Mouse (Mus musculus): ENCODE measurements around the gene Gm38119. TPM values are rescaled to one million over a fixed set of nuclear protein-coding genes. Genes with fewer than 3 reads are reported as not detected.
"Not testable (repeated sequence)": the region's sequence is repeated elsewhere in the genome, so short reads cannot be mapped to it uniquely, and the experiment has no call there.

Gene Gm38119
- polyA plus RNA-seq, 1 experiment from 2014 or later = not detected

DNA sequence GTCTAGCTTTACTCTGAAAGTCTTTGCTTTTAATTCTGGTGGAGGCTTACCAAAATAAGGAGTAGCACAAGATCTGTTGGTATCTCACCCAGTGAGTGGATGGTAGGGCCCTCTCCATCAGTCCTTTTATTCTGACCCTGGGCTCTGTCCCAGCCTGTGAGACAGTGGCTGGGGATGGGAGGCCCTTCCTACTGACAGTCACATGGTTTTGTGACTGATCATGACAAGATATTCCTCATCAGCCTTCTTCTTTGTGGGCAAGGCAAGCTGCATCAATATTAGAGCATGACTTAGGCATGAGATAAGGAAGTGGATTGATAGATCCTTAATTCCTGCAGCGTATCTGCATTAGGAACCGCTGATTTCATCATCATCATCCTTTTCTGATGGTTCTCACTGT is 29.9 kb downstream of the Gm38119 start, which contains the start of gene Lce1e:
TSS of gene Lce1e (minus strand) at position 101 of the 400 bp plus-strand sequence.
- no peaks in the 10 kb centered on the region for H3K36me3 ChIP-seq (ENCODE audit: control insufficient read depth, insufficient read depth, low read length)
- H3K4me1 ChIP-seq (replicated peaks; ENCODE audit: control insufficient read depth, insufficient read depth, low read length) = no peaks in the 10 kb centered on the region
- no peak within 1 kb of the TSS for H3K27ac ChIP-seq (ENCODE audit: low read depth, low read length)
- WGBS = 93% methylated on average over 2 of the region's 2 CpGs
- no peaks in the 10 kb centered on the region for H3K9me3 ChIP-seq (ENCODE audit: control insufficient read depth, low read length)
- ATAC-seq (replicated peaks; ENCODE audit: low FRiP score) (no peak), DNase-seq (ENCODE audit: low spot score) (no peak)
- H3K27me3 ChIP-seq (ENCODE audit: control insufficient read depth, insufficient read depth, low read length) = no peaks in the 10 kb centered on the region
- no peak within 1 kb of the TSS for H3K9ac ChIP-seq (ENCODE audit: low read length)
- H3K4me3 ChIP-seq (ENCODE audit: low read depth, low read length) = no peak within 1 kb of the TSS
- no peak within 1 kb of the TSS for H3K4me2 ChIP-seq (ENCODE audit: low read depth, low read length, severe bottlenecking)

DNA sequence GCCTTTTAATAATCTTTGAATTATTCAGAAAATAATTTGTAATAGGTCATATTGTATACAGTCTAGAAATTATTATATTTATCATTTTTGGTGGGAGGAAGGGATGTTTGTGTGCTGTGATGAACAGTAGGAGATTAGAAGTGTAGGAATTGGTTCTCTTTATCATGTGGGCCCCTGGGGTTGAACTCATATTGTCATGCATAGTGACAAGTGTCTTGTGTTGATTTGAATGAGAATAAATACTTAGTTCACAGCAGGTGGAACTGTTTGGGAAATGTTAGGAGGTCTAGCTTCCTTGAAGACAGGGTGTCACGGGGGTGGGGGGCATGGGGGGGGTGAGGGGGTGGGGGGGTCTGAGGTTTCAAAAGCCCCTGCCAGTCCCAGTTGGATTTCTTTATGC is 44.3 kb downstream of the Gm38119 start:
- H3K27ac ChIP-seq (ENCODE audit: low read depth, low read length) = no peak overlapping the region
- no peaks in the 10 kb centered on the region for H3K27me3 ChIP-seq (ENCODE audit: control insufficient read depth, insufficient read depth, low read length)
- no peaks in the 10 kb centered on the region for H3K9me3 ChIP-seq (ENCODE audit: control insufficient read depth, low read length)
- no peak overlapping the region for H3K9ac ChIP-seq (ENCODE audit: low read length)
- H3K4me1 ChIP-seq (replicated peaks; ENCODE audit: control insufficient read depth, insufficient read depth, low read length) = no peaks in the 10 kb centered on the region
- H3K4me2 ChIP-seq (ENCODE audit: low read depth, low read length, severe bottlenecking) = no peak overlapping the region
- H3K36me3 ChIP-seq (ENCODE audit: control insufficient read depth, insufficient read depth, low read length) = no peaks in the 10 kb centered on the region
- WGBS = 0% methylated on average over 1 of the region's 1 CpGs
- DNase-seq (ENCODE audit: low spot score) = no peak
- no peak for ATAC-seq (replicated peaks; ENCODE audit: low FRiP score)
- H3K4me3 ChIP-seq (ENCODE audit: low read depth, low read length) = no peak overlapping the region

DNA sequence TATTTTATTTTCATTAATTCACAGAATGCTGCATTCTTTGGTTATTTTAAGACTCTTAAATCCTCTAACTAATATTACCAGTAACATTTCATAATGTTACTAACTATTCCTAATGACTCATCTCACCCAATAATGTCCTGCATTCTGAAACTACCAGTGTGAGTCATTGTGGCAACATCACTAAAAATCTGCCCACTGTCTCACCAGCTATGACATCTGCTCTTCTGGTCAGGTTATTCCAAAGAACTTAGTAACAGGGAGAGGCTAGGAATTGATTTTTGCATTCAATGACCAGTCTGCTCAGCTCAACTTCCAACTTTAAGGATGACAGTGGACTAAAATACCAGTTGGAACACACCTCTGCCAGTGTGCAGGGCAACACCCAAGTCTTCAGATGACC is 47.2 kb downstream of the Gm38119 start:
- ATAC-seq (replicated peaks; ENCODE audit: low FRiP score) (no peak), DNase-seq (ENCODE audit: low spot score) (no peak)
- Histone ChIP-seq H3K27ac (ENCODE audit: low read depth, low read length) (no peak overlapping the region), H3K36me3 (ENCODE audit: control insufficient read depth, insufficient read depth, low read length) (no peaks in the 10 kb centered on the region), H3K9ac (ENCODE audit: low read length) (no peak overlapping the region), H3K9me3 (ENCODE audit: control insufficient read depth, low read length) (no peaks in the 10 kb centered on the region), H3K4me1 (replicated peaks; ENCODE audit: control insufficient read depth, insufficient read depth, low read length) (no peaks in the 10 kb centered on the region), H3K27me3 (ENCODE audit: control insufficient read depth, insufficient read depth, low read length) (no peaks in the 10 kb centered on the region), H3K4me3 (ENCODE audit: low read depth, low read length) (no peak overlapping the region), H3K4me2 (ENCODE audit: low read depth, low read length, severe bottlenecking) (no peak overlapping the region)

DNA sequence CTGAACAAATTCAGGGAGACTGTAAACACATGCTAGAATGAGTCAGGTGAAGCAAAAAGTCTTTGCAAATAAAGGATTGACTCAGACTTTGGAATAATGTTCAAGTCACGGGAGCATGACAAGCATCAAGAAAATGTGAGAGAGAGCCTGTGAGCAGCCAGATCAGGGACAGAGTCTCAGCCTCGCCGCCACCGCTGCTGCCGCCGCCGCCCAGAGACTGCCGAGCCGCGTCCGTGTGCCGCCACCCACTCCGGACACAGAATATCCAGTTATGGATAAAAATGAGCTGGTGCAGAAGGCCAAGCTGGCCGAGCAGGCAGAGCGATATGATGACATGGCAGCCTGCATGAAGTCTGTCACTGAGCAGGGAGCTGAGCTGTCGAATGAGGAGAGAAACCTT is 49.7 kb downstream of the Gm38119 start:
- H3K9ac ChIP-seq (ENCODE audit: low read length); DNase-seq (ENCODE audit: low spot score); H3K4me1 ChIP-seq (replicated peaks; ENCODE audit: control insufficient read depth, insufficient read depth, low read length); H3K9me3 ChIP-seq (ENCODE audit: control insufficient read depth, low read length); H3K27ac ChIP-seq (ENCODE audit: low read depth, low read length); H3K4me3 ChIP-seq (ENCODE audit: low read depth, low read length); ATAC-seq (replicated peaks; ENCODE audit: low FRiP score); H3K4me2 ChIP-seq (ENCODE audit: low read depth, low read length, severe bottlenecking); H3K27me3 ChIP-seq (ENCODE audit: control insufficient read depth, insufficient read depth, low read length); H3K36me3 ChIP-seq (ENCODE audit: control insufficient read depth, insufficient read depth, low read length): not testable (repeated sequence)
- WGBS = 82% methylated on average over 16 of the region's 16 CpGs

Other genes starting within 250 kb of the Gm38119 start
- gene Sprr4, start 238.6 kb downstream of the Gm38119 start, polyA plus RNA-seq (2014; fragmentation: Nextera tagmentation; extraction: Ambion mirVana) = not detected in 2 replicates
- not detected in 2 replicates for gene 2310046K23Rik, start 204.6 kb downstream of the Gm38119 start, polyA plus RNA-seq (2014; fragmentation: Nextera tagmentation; extraction: Ambion mirVana)
- not detected in 2 replicates for gene Ivl, start 165.4 kb downstream of the Gm38119 start, polyA plus RNA-seq (2014; fragmentation: Nextera tagmentation; extraction: Ambion mirVana)
- not detected in 2 replicates for gene Smcp, start 150.1 kb downstream of the Gm38119 start, polyA plus RNA-seq (2014; fragmentation: Nextera tagmentation; extraction: Ambion mirVana)
- gene 2210017I01Rik, start 131.6 kb downstream of the Gm38119 start, polyA plus RNA-seq (2014; fragmentation: Nextera tagmentation; extraction: Ambion mirVana) = not detected in 2 replicates
- not detected in 2 replicates for gene Lce6a, start 117.4 kb downstream of the Gm38119 start, polyA plus RNA-seq (2014; fragmentation: Nextera tagmentation; extraction: Ambion mirVana)
- not detected in 2 replicates for gene Lce1a1, start 90.8 kb downstream of the Gm38119 start, polyA plus RNA-seq (2014; fragmentation: Nextera tagmentation; extraction: Ambion mirVana)
- not detected in 2 replicates for gene Lce1b, start 82.2 kb downstream of the Gm38119 start, polyA plus RNA-seq (2014; fragmentation: Nextera tagmentation; extraction: Ambion mirVana)
- not detected in 2 replicates for gene Lce1a2, start 68.8 kb downstream of the Gm38119 start, polyA plus RNA-seq (2014; fragmentation: Nextera tagmentation; extraction: Ambion mirVana)
- gene Lce1c, start 59.8 kb downstream of the Gm38119 start, polyA plus RNA-seq (2014; fragmentation: Nextera tagmentation; extraction: Ambion mirVana) = not detected in 2 replicates
- not detected in 2 replicates for gene Lce1d, start 51.9 kb downstream of the Gm38119 start, polyA plus RNA-seq (2014; fragmentation: Nextera tagmentation; extraction: Ambion mirVana)
- not detected in 2 replicates for gene Lce1e, start 30.0 kb downstream of the Gm38119 start, polyA plus RNA-seq (2014; fragmentation: Nextera tagmentation; extraction: Ambion mirVana)
- not detected in 2 replicates for gene Lce1f, start 18.7 kb downstream of the Gm38119 start, polyA plus RNA-seq (2014; fragmentation: Nextera tagmentation; extraction: Ambion mirVana)
- gene Lce1g, start 13.2 kb upstream of the Gm38119 start, polyA plus RNA-seq (2014; fragmentation: Nextera tagmentation; extraction: Ambion mirVana) = not detected in 2 replicates
- gene Lce1h, start 26.0 kb upstream of the Gm38119 start, polyA plus RNA-seq (2014; fragmentation: Nextera tagmentation; extraction: Ambion mirVana) = not detected in 2 replicates
- not detected in 2 replicates for gene Lce1i, start 39.8 kb upstream of the Gm38119 start, polyA plus RNA-seq (2014; fragmentation: Nextera tagmentation; extraction: Ambion mirVana)
- not detected in 2 replicates for gene Lce1j, start 51.4 kb upstream of the Gm38119 start, polyA plus RNA-seq (2014; fragmentation: Nextera tagmentation; extraction: Ambion mirVana)
- gene Lce1k, start 68.8 kb upstream of the Gm38119 start, polyA plus RNA-seq (2014; fragmentation: Nextera tagmentation; extraction: Ambion mirVana) = not detected in 2 replicates
- not detected in 2 replicates for gene Kprp, start 88.2 kb upstream of the Gm38119 start, polyA plus RNA-seq (2014; fragmentation: Nextera tagmentation; extraction: Ambion mirVana)
- gene Lce1l, start 112.2 kb upstream of the Gm38119 start, polyA plus RNA-seq (2014; fragmentation: Nextera tagmentation; extraction: Ambion mirVana) = not detected in 2 replicates
- gene 2310050C09Rik, start 131.1 kb upstream of the Gm38119 start, polyA plus RNA-seq (2014; fragmentation: Nextera tagmentation; extraction: Ambion mirVana) = not detected in 2 replicates
- gene Lce3a, start 187.1 kb upstream of the Gm38119 start, polyA plus RNA-seq (2014; fragmentation: Nextera tagmentation; extraction: Ambion mirVana) = not detected in 2 replicates
- gene Lce3b, start 193.9 kb upstream of the Gm38119 start, polyA plus RNA-seq (2014; fragmentation: Nextera tagmentation; extraction: Ambion mirVana) = not detected in 2 replicates
- not detected in 2 replicates for gene Lce3c, start 205.4 kb upstream of the Gm38119 start, polyA plus RNA-seq (2014; fragmentation: Nextera tagmentation; extraction: Ambion mirVana)
- not detected in 2 replicates for gene Lce3d, start 218.3 kb upstream of the Gm38119 start, polyA plus RNA-seq (2014; fragmentation: Nextera tagmentation; extraction: Ambion mirVana)
- gene Lce3e, start 228.0 kb upstream of the Gm38119 start, polyA plus RNA-seq (2014; fragmentation: Nextera tagmentation; extraction: Ambion mirVana) = not detected in 2 replicates